Mouse (Mus musculus) stomach, embryonic 14.5 days (tissue): ENCODE results near the gene Tmtc4. TPM values are rescaled to one million over a fixed set of nuclear protein-coding genes. Genes with fewer than 3 reads are reported as not detected.

Experiments
- ATAC-seq: fragments of 200-750 bp; cut with Nextera tagmentation; 2 replicates; pipeline ENCODE4 v1.8.0; 2017; ENCODE audit warnings: low read depth, moderate TSS enrichment; ENCODE audit not compliant: insufficient number of reproducible peaks, insufficient read depth, low FRiP score
- H3K27ac ChIP-seq: fragments of 300-500 bp; sonication (generic); 2 replicates; pipeline ENCODE4 v1.5.1; 2014; ENCODE audit warnings: mild to moderate bottlenecking, low read length, moderate library complexity, mixed read lengths
- H3K27me3 ChIP-seq: fragments of 300-500 bp; sonication (generic); 2 replicates; pipeline ENCODE4 v1.6.1; 2014; ENCODE audit warnings: low read length, control low read depth, mixed read lengths; ENCODE audit not compliant: control insufficient read depth, insufficient read depth
- H3K36me3 ChIP-seq: fragments of 300-500 bp; sonication (generic); 2 replicates; pipeline ENCODE4 v1.6.1; 2014; ENCODE audit warnings: mild to moderate bottlenecking, control low read depth, low read length, moderate library complexity, mixed read lengths; ENCODE audit not compliant: control insufficient read depth, insufficient read depth
- H3K4me1 ChIP-seq: fragments of 300-500 bp; sonication (generic); 2 replicates; pipeline ENCODE4 v1.6.1; 2014; ENCODE audit warnings: low read length, control low read depth, mixed read lengths; ENCODE audit not compliant: control insufficient read depth, insufficient read depth
- H3K4me2 ChIP-seq: fragments of 300-500 bp; sonication (generic); replicated peaks from 2 replicates; pipeline ENCODE4 v1.6.1; 2014; ENCODE audit warnings: low read depth, low read length, control low read depth
- H3K4me3 ChIP-seq: fragments of 300-500 bp; sonication (generic); 2 replicates; pipeline ENCODE4 v1.5.1; 2014; ENCODE audit warnings: low read depth, low read length, control low read depth
- H3K9ac ChIP-seq: fragments of 300-500 bp; sonication (generic); replicated peaks from 2 replicates; pipeline ENCODE4 v1.6.1; 2014; ENCODE audit warnings: low read depth, mild to moderate bottlenecking, control low read depth, low read length, moderate library complexity, mixed read lengths
- H3K9me3 ChIP-seq: fragments of 300-500 bp; sonication (generic); 2 replicates; pipeline ENCODE4 v1.6.1; 2016; ENCODE audit warnings: low read depth, low read length, control low read depth; ENCODE audit not compliant: control insufficient read depth
- WGBS: fragments of 180-500 bp; shearing (Covaris S2); extraction: QIAGEN DNeasy Blood & Tissue Kit; methylation state at CpG from one replicate; pipeline ENCODE4 v1.1.7; 2014; 5-methylcytosine and 5-hydroxymethylcytosine counted together
- polyA plus RNA-seq: library from polyadenylated mRNA; unstranded; fragments of >200 nt; fragmentation: Nextera tagmentation; extraction: Ambion mirVana; gene quantifications from 2 replicates; pipeline ENCODE4 v1.2.1, GENCODE M21; 2014

The Tmtc4 gene
- polyA plus RNA-seq, 1 experiment from 2014 or later = 28.6 TPM

DNA sequence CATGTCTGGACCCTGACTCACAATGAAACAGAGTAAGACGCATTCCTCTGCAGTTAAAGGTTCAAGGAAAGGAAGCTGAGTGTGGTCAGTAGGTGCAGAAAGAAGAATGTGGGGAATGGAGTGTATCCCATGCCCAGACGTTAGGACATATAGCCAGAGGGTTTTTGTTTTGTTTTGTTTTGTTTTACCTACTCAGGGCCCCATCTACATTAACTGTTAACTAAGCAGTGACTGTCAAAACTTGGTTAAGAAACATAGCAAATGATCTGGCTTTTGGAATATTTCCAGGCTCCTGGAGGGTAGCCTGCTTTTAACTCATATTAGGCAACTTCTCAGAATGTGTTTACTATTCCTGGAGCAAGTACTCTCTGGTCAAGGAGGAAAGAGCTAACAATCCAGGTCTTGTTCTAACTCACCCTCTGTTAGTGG, 79.9 kb downstream of the Tmtc4 start:
- Histone ChIP-seq H3K4me1 (peaks cover 4% of the 10 kb centered on the region), H3K36me3 (no peaks in the 10 kb centered on the region; the same call in 1 of the 2 replicates), H3K27ac (no peak overlapping the region), H3K4me2 (no peak overlapping the region), H3K27me3 (no peaks in the 10 kb centered on the region), H3K9ac (no peak overlapping the region), H3K9me3 (peaks cover 3% of the 10 kb centered on the region; the same call in 1 of the 2 replicates), H3K4me3 (no peak overlapping the region)
- ATAC-seq = no peak
- 49% methylated on average over 2 of the region's 2 CpGs for WGBS

DNA sequence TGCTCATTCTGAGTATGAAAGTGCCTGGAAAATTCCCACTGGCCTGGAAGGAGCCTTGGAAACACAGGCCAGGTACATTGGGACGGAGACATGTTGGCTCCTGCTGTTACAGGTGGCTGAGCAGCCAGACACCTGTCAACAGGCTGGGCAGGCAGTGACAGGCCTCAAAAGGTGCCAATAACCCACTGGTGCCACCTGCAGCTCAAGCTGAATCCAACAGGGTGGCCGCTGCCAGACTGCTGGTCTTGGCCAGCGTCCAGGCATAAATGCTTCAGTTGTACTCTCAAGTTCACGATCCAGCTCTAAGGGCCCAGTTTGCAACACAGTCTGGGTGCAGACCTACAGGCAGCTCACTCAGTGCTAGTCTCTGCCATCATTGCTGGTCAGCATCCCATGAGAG, 81.0 kb downstream of the Tmtc4 start:
- H3K4me1 ChIP-seq = peaks cover 4% of the 10 kb centered on the region
- H3K27me3 ChIP-seq = no peaks in the 10 kb centered on the region
- peak; percentile 71; the same call in 1 of the 2 replicates for ATAC-seq
- no peak overlapping the region for H3K9ac ChIP-seq
- no peak overlapping the region for H3K4me3 ChIP-seq
- H3K4me2 ChIP-seq = no peak overlapping the region
- H3K9me3 ChIP-seq = peaks cover 3% of the 10 kb centered on the region; the same call in 1 of the 2 replicates
- H3K27ac ChIP-seq = no peak overlapping the region
- H3K36me3 ChIP-seq = no peaks in the 10 kb centered on the region; the same call in 1 of the 2 replicates
- WGBS = 72% methylated on average over 4 of the region's 4 CpGs

DNA sequence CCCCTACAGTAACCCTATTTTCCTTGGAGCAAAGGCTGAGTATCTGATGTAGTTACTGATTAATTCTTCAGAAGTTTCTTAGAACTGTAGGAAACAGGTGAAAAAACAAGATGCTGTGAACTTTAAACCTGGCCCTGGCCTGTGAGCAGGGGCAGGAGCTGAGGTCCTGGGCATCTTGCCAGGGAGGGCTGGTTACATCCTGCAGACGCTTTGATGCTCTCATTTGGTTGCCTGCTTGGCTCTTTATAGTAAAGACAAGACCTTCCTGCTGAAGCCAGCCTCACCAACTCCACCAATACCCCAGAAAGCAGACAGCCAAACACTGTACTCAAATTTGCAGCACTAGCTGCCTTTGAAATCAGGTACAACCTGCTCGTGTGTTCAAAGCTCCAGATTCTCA, 81.7 kb downstream of the Tmtc4 start:
- 59% methylated on average over 2 of the region's 2 CpGs for WGBS
- H3K27ac ChIP-seq = no peak overlapping the region
- peaks cover 3% of the 10 kb centered on the region; the same call in 1 of the 2 replicates for H3K9me3 ChIP-seq
- ATAC-seq = no peak
- H3K4me3 ChIP-seq = no peak overlapping the region
- H3K36me3 ChIP-seq = no peaks in the 10 kb centered on the region; the same call in 1 of the 2 replicates
- no peak overlapping the region for H3K4me2 ChIP-seq
- peaks cover 4% of the 10 kb centered on the region for H3K4me1 ChIP-seq
- H3K27me3 ChIP-seq = no peaks in the 10 kb centered on the region
- no peak overlapping the region for H3K9ac ChIP-seq

DNA sequence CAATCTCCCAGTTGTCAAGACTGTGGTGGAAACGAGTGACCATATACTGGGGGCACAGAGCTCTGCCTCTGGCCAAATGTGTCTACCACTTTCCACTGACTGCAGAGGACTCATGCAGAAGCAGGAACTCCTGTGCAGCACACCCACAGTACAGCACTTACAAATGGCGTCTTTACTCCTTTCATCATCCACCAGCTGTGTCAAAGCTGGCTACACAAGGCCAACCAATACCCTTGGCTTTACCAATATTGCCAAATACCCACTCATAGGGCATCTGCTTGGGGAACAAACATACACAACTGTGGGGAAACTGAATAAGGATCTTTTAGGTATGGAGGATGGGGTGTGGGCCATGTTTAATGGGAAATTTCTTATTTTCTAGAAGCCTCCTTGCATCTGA, 82.1 kb downstream of the Tmtc4 start:
- Histone ChIP-seq H3K4me3 (no peak overlapping the region), H3K9ac (no peak overlapping the region), H3K27me3 (no peaks in the 10 kb centered on the region), H3K4me2 (no peak overlapping the region), H3K4me1 (peaks cover 4% of the 10 kb centered on the region), H3K36me3 (no peaks in the 10 kb centered on the region; the same call in 1 of the 2 replicates), H3K9me3 (no peaks in the 10 kb centered on the region), H3K27ac (no peak overlapping the region)
- 86% methylated on average over 2 of the region's 2 CpGs for WGBS
- ATAC-seq = no peak

DNA sequence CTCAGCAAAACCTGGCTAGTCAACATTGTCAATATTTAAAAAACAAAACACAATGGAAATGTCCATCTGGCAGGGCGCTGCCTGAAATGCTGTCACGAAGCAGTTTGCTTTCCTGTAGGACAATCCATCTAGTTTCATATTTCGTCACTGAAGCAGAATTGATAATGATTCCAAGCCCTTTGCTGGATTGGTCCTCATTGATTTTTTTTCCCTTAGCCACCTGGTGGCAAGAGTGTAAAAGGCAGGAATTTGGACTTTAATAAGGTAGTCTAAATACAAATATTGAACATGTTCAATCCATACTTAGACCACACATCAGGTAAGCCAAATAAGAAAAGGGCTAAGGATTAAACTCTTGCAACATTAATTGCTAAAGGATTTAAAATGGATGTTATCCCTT, 82.7 kb downstream of the Tmtc4 start:
- no peaks in the 10 kb centered on the region for H3K9me3 ChIP-seq
- no peaks in the 10 kb centered on the region; the same call in 1 of the 2 replicates for H3K36me3 ChIP-seq
- H3K9ac ChIP-seq = no peak overlapping the region
- no peak overlapping the region for H3K4me3 ChIP-seq
- H3K27ac ChIP-seq = no peak overlapping the region
- WGBS = 78% methylated on average over 3 of the region's 3 CpGs
- H3K4me1 ChIP-seq = peaks cover 4% of the 10 kb centered on the region
- no peak overlapping the region for H3K4me2 ChIP-seq
- no peak for ATAC-seq
- H3K27me3 ChIP-seq = no peaks in the 10 kb centered on the region

DNA sequence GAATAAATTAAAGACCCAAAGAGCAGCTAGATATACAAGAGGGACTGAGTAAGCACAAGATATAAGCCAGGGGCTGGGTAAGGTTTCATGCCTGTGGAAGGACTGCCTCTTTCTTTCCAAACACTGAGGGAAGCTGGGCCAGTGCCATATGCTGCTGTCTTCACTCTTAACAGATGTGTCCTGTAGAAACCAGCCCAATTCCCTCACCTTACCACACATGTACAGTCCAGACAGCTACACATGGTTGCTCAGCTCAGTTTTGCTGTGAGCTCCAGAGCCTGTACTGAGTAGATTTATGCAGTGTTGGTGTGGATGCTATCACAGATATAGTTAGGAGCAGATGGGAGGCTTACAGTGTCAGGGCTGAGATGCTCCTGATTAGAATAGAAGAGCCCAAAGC, 83.2 kb downstream of the Tmtc4 start:
- peak; percentile 64; the same call in 1 of the 2 replicates for ATAC-seq
- no peaks in the 10 kb centered on the region for H3K9me3 ChIP-seq
- no peak overlapping the region for H3K4me2 ChIP-seq
- H3K27me3 ChIP-seq = no peaks in the 10 kb centered on the region
- peaks cover 4% of the 10 kb centered on the region for H3K4me1 ChIP-seq
- H3K27ac ChIP-seq = no peak overlapping the region
- H3K4me3 ChIP-seq = no peak overlapping the region
- H3K36me3 ChIP-seq = no peaks in the 10 kb centered on the region; the same call in 1 of the 2 replicates
- no peak overlapping the region for H3K9ac ChIP-seq

DNA sequence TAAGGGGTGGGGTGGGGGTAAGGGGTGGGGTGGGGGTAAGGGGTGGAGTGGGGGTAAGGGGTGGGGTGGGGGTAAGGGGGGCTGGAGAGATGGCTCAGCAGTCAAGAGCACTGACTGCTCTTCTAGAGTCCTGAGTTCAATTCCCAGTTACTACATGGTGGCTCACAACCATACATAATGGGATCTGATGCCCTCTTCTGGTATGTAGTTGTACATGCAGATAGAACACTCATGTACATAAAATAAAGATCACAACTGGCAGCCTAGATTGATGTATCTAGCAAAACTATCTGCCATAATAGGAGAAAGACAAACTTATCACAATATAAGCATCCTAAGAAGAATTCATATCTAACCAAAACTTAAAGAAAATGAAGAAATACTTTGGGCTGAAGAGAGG, 85.3 kb downstream of the Tmtc4 start:
- no peaks in the 10 kb centered on the region for H3K27me3 ChIP-seq
- H3K9me3 ChIP-seq = no peaks in the 10 kb centered on the region
- H3K27ac ChIP-seq = no peak overlapping the region
- H3K4me1 ChIP-seq = peaks cover 4% of the 10 kb centered on the region
- H3K36me3 ChIP-seq = no peaks in the 10 kb centered on the region; the same call in 1 of the 2 replicates
- H3K4me2 ChIP-seq = no peak overlapping the region
- no peak overlapping the region for H3K4me3 ChIP-seq
- no peak overlapping the region for H3K9ac ChIP-seq
- no peak for ATAC-seq

DNA sequence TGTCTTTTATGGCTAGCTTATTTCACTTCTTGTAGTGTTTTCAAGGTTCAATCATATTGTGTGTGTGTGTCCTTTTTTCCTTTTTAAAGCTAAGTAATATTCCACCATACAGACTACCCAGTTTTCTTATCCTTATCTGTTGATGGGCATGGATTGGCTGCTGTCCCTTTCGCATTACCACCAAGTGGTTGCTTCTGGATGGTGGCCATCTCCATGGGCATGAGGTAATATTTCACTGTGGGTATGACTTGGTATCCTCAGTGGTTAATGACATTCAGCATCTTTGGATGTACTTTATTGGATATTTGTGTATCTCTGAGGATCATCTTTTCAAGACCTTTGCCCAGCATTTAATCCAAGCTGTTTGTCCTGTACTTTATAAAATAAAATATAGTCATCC, 87.7 kb downstream of the Tmtc4 start:
- Histone ChIP-seq H3K36me3 (no peaks in the 10 kb centered on the region), H3K9ac (no peak overlapping the region), H3K9me3 (no peaks in the 10 kb centered on the region), H3K4me1 (peaks cover 4% of the 10 kb centered on the region; the same call in 1 of the 2 replicates), H3K27me3 (no peaks in the 10 kb centered on the region), H3K27ac (no peak overlapping the region), H3K4me3 (no peak overlapping the region), H3K4me2 (no peak overlapping the region)
- no peak for ATAC-seq
- 96% methylated on average over 1 of the region's 1 CpGs for WGBS

DNA sequence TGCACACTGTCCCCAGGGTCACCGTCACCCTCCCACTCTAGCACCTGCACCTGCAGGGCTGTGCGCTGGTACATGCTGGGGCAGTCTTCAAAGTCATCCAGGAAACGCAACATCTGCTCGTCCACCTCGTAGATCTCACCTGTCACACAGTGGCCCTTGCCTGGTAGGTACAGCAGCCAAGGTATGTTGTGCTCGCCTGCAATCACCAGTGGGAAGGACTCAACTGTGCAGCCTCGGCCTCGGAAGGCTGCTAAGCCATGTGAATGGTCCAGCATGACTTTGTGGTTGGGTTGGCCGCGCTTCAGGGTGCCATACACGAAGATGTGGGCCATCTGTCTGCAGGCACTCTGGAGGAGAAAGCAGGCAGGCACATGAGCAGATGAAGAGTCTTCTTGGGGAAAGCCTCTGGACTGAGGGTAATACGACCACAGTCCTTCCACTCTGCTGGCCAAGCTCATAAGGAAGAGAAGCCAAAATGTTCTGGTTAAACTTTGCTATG, 92.3 kb downstream of the Tmtc4 start:
- no peaks in the 10 kb centered on the region for H3K4me1 ChIP-seq
- H3K9ac ChIP-seq = no peak overlapping the region
- no peak for ATAC-seq
- H3K4me3 ChIP-seq = no peak overlapping the region
- 89% methylated on average over 12 of the region's 12 CpGs for WGBS
- H3K27ac ChIP-seq = no peak overlapping the region
- H3K36me3 ChIP-seq = no peaks in the 10 kb centered on the region
- H3K4me2 ChIP-seq = no peak overlapping the region
- H3K27me3 ChIP-seq = no peaks in the 10 kb centered on the region
- H3K9me3 ChIP-seq = no peaks in the 10 kb centered on the region
